Mouse (Mus musculus) E14TG2a.4 (cell line): ENCODE data around the gene Bmp5.

Experiments used
- CTCF ChIP-seq: conservative IDR thresholded peaks from 2 replicates; pipeline ENCODE4 v1.5.1; 2014; ENCODE audit warnings: low read length
- NANOG ChIP-seq: IDR thresholded peaks from 2 replicates; pipeline ENCODE4 v1.6.1; 2014; ENCODE audit warnings: borderline replicate concordance, low read length, mixed read lengths
- POU5F1 ChIP-seq: IDR thresholded peaks from 2 replicates; pipeline ENCODE4 v1.6.1; 2014; ENCODE audit warnings: low read length, borderline replicate concordance

DNA sequence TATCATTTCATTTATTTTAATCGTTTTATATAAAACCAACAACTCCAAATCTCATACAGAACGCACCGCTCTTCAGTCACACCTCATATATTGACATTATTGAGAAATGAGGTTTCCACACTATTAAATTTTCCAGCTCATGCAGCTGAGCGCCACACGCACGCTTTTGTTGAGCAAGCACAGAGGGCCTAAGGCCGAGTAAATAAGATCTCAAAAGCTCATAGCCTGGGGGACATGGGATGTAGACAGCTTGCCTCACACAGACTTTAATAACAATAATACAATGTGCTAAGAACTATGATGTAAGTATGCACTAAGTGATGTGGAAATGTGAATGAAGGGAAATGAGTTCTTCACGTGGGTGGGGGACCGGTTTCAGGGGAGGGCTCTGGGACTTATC lies 57.3 kb downstream of the Bmp5 start:
- TF ChIP-seq CTCF (no peak), POU5F1 (no peak), NANOG (no peak)
